Mouse (Mus musculus) forebrain, postnatal 0 days (tissue): ENCODE measurements at regions not wholly inside any gene's neighbourhood (a gene's known extent, or its start where the extent isn't known, plus 50 kb on each side); places are given as distances from the start of the nearest gene placed in this dataset.

Experiments used
- ATAC-seq: fragments of 200-750 bp; cut with Nextera tagmentation; 2 replicates; pipeline ENCODE4 v1.8.0; 2017; ENCODE audit warnings: mild to moderate bottlenecking, moderate library complexity
- DNase-seq: peaks from one replicate; pipeline ENCODE4 v3.0.0-alpha.2; 2015
- H3K27ac ChIP-seq: fragments of 300-500 bp; sonication (generic); 2 replicates; pipeline ENCODE4 v1.5.1; 2014; ENCODE audit warnings: low read depth, mild to moderate bottlenecking, antibody characterized with exemption, low read length, moderate library complexity, mixed read lengths
- H3K27me3 ChIP-seq: fragments of 300-500 bp; sonication (generic); 2 replicates; pipeline ENCODE4 v1.6.1; 2014; ENCODE audit warnings: mild to moderate bottlenecking, low read length, mixed read lengths; ENCODE audit not compliant: insufficient read depth
- H3K36me3 ChIP-seq: fragments of 300-500 bp; sonication (generic); 2 replicates; pipeline ENCODE4 v1.6.1; 2014; ENCODE audit warnings: mild to moderate bottlenecking, moderate library complexity; ENCODE audit not compliant: insufficient read depth
- H3K4me1 ChIP-seq: fragments of 300-500 bp; sonication (generic); 2 replicates; pipeline ENCODE4 v1.6.1; 2014; ENCODE audit warnings: antibody characterized with exemption; ENCODE audit not compliant: insufficient read depth
- H3K4me2 ChIP-seq: fragments of 300-500 bp; sonication (generic); 2 replicates; pipeline ENCODE4 v1.6.1; 2014; ENCODE audit warnings: low read depth, mild to moderate bottlenecking, moderate library complexity
- H3K4me3 ChIP-seq: fragments of 300-500 bp; sonication (generic); 2 replicates; pipeline ENCODE4 v1.5.1; 2014; ENCODE audit warnings: low read depth, low read length, mixed read lengths
- H3K9ac ChIP-seq: fragments of 300-500 bp; sonication (generic); 2 replicates; pipeline ENCODE4 v1.6.1; 2014; ENCODE audit warnings: mild to moderate bottlenecking
- H3K9me3 ChIP-seq: fragments of 300-500 bp; sonication (generic); 2 replicates; pipeline ENCODE4 v1.6.1; 2016; ENCODE audit warnings: low read length
- CTCF ChIP-seq: sonication (generic); IDR thresholded peaks from 2 replicates; pipeline ENCODE4 v1.5.1; 2016; ENCODE audit warnings: antibody characterized with exemption, control low read depth, low read depth
- WGBS: fragments of 180-500 bp; shearing (Covaris S2); extraction: QIAGEN DNeasy Blood & Tissue Kit; methylation state at CpG from one replicate; pipeline ENCODE4 v1.1.7; 2014; 5-methylcytosine and 5-hydroxymethylcytosine counted together

DNA sequence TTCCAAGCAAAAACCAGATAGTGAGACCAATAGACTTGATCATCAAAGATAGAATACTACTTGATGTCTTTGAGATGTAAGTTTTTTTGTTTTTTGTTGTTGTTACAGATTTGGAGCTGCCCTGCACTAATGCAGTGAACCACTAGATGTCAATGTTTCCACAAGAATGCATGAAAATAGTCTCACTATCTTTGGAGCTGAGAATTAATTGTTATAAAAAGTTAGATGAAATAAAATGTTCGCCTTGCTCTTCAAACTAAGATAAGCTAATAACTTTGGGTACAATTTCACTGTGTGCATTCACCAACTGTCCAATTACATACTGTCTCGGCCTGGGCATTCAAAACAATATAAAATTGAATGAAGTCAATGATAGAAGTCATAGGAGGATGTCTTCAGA lies 223.2 kb upstream of the Agtr1b start:
- peak; percentile 83 for DNase-seq
- no peaks in the 10 kb centered on the region for H3K4me1 ChIP-seq
- ATAC-seq, result no peak
- H3K4me2 ChIP-seq, result no peak overlapping the region
- H3K9ac ChIP-seq, result no peak overlapping the region
- 35% methylated on average over 2 of the region's 2 CpGs for WGBS
- no peaks in the 10 kb centered on the region for H3K27me3 ChIP-seq
- TF ChIP-seq CTCF, result peak; percentile 94
- H3K27ac ChIP-seq, result no peak overlapping the region
- no peaks in the 10 kb centered on the region for H3K36me3 ChIP-seq
- H3K9me3 ChIP-seq, result no peaks in the 10 kb centered on the region
- H3K4me3 ChIP-seq, result no peak overlapping the region

DNA sequence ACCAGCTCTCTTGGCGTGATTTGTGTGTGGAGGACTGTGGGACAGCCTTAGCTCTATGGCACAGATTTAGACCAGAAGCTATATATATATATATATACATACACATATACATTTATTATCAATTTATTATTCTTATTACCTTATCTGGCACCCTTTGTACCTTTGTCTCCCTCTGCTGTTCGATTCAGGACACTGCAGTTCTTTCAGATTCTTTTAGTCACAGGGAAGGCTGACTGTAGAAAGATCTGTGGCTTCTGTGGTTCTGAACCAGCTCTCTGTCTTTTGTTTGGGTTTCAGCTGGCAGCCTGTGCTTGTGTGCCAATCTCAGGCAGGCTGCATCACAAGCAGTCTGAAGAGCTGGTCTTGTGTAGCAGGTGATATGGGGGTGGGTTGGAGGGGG lies 184.6 kb upstream of the Agtr1b start:
- ATAC-seq, result no peak
- WGBS, result 41% methylated on average over 2 of the region's 2 CpGs
- peak; percentile 1 for DNase-seq

DNA sequence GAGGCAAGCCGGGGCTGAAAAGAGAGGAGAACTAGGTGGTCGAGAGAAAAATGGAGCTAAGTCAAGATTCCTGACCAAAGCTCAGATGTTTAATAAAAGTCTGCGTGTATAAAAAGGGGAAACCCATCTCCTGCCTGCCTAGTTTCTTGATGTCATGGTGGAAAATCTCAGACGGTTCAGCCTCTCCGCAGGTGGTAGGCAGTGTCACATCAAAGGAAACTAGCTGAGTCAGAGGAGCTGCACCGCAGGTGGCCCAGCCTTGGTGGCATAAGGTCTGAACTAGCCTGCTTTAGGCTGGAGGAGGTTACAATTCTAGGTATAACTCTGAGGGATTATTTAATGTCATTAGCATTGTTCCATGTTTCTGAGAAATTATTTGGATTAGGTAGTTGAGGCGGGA lies 177.0 kb upstream of the Agtr1b start:
- H3K9me3 ChIP-seq, result no peaks in the 10 kb centered on the region

More for the DNA sequence above, 184.6 kb upstream of the Agtr1b start:
- Histone ChIP-seq H3K27me3 (no peaks in the 10 kb centered on the region), H3K36me3 (no peaks in the 10 kb centered on the region), H3K4me3 (no peak overlapping the region), H3K9ac (no peak overlapping the region), H3K27ac (no peak overlapping the region), H3K4me1 (no peaks in the 10 kb centered on the region), H3K4me2 (no peak overlapping the region), H3K9me3 (no peaks in the 10 kb centered on the region)
- peak; percentile 36 for TF ChIP-seq CTCF

DNA sequence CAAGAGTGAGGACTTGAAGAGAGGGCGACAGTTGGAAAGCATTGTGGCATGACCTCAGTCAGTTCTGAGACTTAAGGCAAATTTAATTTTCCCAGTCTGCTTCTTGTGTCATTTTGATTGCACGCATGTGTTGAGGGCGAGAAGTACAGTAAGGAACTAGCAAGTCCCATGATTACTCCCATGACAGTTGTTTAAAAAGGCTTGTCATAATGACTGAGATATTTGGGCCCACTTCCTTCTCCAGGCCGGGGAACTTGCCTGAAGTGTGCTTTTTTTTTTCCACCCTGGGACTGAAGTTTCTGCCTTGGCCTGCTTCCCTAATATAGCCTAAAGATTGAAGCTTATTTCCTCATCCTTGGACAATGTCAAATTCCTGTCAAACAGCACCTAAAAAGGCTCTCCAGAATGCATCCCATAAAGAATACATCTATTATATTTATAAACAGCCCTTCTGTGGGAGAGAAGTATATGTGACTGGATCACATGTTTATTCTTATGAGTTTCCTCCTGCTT lies 171.6 kb upstream of the Agtr1b start:
- H3K9ac ChIP-seq, result no peak overlapping the region
- no peaks in the 10 kb centered on the region for H3K27me3 ChIP-seq
- H3K4me1 ChIP-seq, result no peaks in the 10 kb centered on the region
- no peak overlapping the region for H3K27ac ChIP-seq
- H3K4me2 ChIP-seq, result no peak overlapping the region
- WGBS, result 81% methylated on average over 4 of the region's 4 CpGs
- H3K9me3 ChIP-seq, result no peaks in the 10 kb centered on the region
- no peak for ATAC-seq
- DNase-seq, result no peak
- TF ChIP-seq CTCF, result no peak
- H3K4me3 ChIP-seq, result no peak overlapping the region
- H3K36me3 ChIP-seq, result no peaks in the 10 kb centered on the region

More for the DNA sequence above, 177.0 kb upstream of the Agtr1b start:
- TF ChIP-seq CTCF, result no peak
- no peak overlapping the region for H3K4me2 ChIP-seq
- H3K4me1 ChIP-seq, result no peaks in the 10 kb centered on the region
- no peaks in the 10 kb centered on the region for H3K36me3 ChIP-seq
- no peak overlapping the region for H3K4me3 ChIP-seq
- ATAC-seq (no peak), DNase-seq (no peak)
- 74% methylated on average over 7 of the region's 7 CpGs for WGBS
- H3K9ac ChIP-seq, result no peak overlapping the region
- H3K27me3 ChIP-seq, result no peaks in the 10 kb centered on the region
- no peak overlapping the region for H3K27ac ChIP-seq

- peak; percentile 73 for TF ChIP-seq CTCF
- no peaks in the 10 kb centered on the region for H3K36me3 ChIP-seq
- H3K9me3 ChIP-seq, result no peaks in the 10 kb centered on the region
- H3K4me1 ChIP-seq, result no peaks in the 10 kb centered on the region
- no peak overlapping the region for H3K9ac ChIP-seq
- no peaks in the 10 kb centered on the region for H3K27me3 ChIP-seq
- H3K27ac ChIP-seq, result no peak overlapping the region
- DNase-seq (peak; percentile 62), ATAC-seq (peak; percentile 32; the same call in 1 of the 2 replicates)
- H3K4me2 ChIP-seq, result no peak overlapping the region
- no peak overlapping the region for H3K4me3 ChIP-seq
- 58% methylated on average over 6 of the region's 6 CpGs for WGBS
Observed at GRCm38 (mm10) chr3:20520738-20521137, 153.8 kb upstream of the Agtr1b start.

GRCm38 (mm10) chr3:20509192-20509591 lies 142.2 kb upstream of the Agtr1b start:
- Histone ChIP-seq H3K36me3 (no peaks in the 10 kb centered on the region), H3K4me1 (no peaks in the 10 kb centered on the region), H3K9me3 (no peaks in the 10 kb centered on the region), H3K27me3 (no peaks in the 10 kb centered on the region), H3K4me2 (no peak overlapping the region), H3K27ac (no peak overlapping the region), H3K9ac (no peak overlapping the region), H3K4me3 (no peak overlapping the region)
- DNase-seq (peak; percentile 59), ATAC-seq (peak; percentile 73)
- TF ChIP-seq CTCF, result peak; percentile 63
- WGBS, result 0% methylated on average over 2 of the region's 2 CpGs

DNA sequence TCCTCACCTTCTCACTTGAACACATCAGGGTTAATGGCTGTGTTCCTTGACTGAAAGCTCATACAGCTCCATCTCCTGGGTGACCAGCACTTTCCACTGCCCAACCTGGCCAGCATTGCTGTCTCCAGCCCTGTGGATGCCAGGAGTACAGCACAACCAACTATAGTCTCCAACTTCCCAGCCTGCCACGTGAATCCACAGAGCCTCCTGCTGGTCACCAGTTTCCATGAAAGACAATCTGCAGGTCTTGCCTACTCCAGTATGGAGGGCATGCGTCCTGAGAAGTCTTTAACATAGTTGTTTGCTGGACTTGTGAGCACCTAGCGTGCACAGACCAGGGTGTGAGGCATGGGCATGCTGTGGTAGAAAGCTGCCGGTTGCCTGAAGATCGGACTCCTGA lies 138.6 kb upstream of the Agtr1b start:
- Histone ChIP-seq H3K27me3 (no peaks in the 10 kb centered on the region), H3K9me3 (no peaks in the 10 kb centered on the region), H3K4me3 (no peak overlapping the region), H3K27ac (no peak overlapping the region), H3K9ac (no peak overlapping the region), H3K36me3 (no peaks in the 10 kb centered on the region), H3K4me2 (no peak overlapping the region), H3K4me1 (no peaks in the 10 kb centered on the region)
- WGBS, result 91% methylated on average over 5 of the region's 5 CpGs
- no peak for TF ChIP-seq CTCF
- DNase-seq, result no peak
- ATAC-seq, result no peak
